Mouse (Mus musculus) left cerebral cortex, postnatal 25 days (tissue): ENCODE data around the gene Phldb2. TPM values are rescaled to one million over a fixed set of nuclear protein-coding genes. Genes with fewer than 3 reads are reported as not detected.

ENCODE experiments used
- DNase-seq, 2 experiments: peaks; one replicate each; pipeline ENCODE4 v3.0.0; 2022; ENCODE audit warnings: low spot score in 2 of 2, mixed read lengths in 1 of 2
- intact Hi-C: fragments of 180-260 bp; cut with DNase I; formaldehyde crosslinking; loops from one replicate; pipeline ENCODE4 v1.15.1; 2025
- total RNA-seq, 2 experiments: library from RNA; stranded (reverse); gene quantifications; 2 replicates each; pipeline ENCODE4 v1.2.3; 2021

Gene Phldb2
- total RNA-seq, 2 experiments from 2014 or later, result 8.0 to 8.2 TPM

- no peak for DNase-seq
- intact Hi-C loops, result no loop called here
Measured at GRCm38 (mm10) chr16:45857277-45857863, 96.0 kb downstream of the Phldb2 start.

DNA sequence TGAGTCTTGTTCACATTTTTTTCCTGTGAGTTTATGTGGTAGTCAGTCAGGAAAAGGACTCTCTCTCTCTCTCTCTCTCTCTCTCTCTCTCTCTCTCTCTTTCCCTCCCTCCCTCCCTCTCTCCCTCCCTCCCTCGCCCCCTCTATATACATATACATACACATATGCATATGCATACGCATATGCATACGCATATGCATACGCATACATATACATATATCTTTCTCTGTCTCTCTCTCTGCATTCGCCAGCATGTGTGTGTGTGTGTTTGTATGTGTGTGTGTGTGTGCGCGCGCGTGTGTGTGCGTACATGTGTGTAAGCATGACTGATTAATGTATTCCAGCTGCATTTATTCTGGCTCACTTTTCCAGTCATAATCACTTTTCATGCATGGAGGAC is 98.9 kb downstream of the Phldb2 start:
- no peak for DNase-seq
- intact Hi-C loops, result no loop called here

DNA sequence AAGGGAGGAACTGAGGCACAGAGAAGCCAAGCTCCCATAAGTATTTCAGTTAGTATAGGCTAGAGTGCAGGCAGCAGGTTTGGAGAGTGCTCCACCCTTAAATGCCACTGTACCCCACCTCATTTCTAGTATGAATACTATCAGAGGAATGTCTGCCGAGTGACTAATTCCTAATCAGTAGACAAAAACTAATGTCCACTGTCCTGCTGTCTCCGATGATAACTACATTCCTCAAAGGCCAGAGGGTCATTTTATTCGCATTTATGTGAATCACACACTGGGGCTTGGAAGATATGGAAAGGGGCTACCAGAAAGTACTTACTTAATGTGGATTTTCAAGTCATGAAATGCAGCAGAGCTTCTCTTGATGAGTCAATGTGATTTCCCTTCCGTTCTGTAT is 104.4 kb downstream of the Phldb2 start:
- intact Hi-C loops, result loop anchor here (5.0 kb wide), 1 partner anchor 43 kb away; no protein-coding TSS in a partner anchor
- DNase-seq, result no peak

DNA sequence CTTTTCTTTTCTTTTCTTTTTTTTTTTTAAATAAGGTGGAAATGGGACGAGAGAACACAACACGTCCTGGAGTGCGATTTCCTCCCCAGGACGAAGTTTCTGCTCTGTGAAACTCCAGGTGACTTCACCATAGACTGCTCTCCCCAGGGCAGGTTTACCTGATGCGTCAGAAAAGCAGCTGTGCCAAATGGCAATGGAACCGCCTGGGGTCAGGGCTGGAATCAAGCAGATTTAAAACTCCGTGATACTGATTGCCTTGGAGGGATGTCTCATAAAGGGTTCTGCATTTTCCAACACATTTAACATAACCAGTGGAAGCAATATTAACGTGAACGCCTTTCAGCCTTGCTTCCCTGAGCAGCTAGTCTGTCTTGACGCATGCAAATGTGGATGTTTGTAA is 108.5 kb downstream of the Phldb2 start:
- intact Hi-C loops, result loop anchor here (1.0 to 5.0 kb wide), 2 partner anchors 47 to 122 kb away; no protein-coding TSS in a partner anchor
- no peak for DNase-seq

DNA sequence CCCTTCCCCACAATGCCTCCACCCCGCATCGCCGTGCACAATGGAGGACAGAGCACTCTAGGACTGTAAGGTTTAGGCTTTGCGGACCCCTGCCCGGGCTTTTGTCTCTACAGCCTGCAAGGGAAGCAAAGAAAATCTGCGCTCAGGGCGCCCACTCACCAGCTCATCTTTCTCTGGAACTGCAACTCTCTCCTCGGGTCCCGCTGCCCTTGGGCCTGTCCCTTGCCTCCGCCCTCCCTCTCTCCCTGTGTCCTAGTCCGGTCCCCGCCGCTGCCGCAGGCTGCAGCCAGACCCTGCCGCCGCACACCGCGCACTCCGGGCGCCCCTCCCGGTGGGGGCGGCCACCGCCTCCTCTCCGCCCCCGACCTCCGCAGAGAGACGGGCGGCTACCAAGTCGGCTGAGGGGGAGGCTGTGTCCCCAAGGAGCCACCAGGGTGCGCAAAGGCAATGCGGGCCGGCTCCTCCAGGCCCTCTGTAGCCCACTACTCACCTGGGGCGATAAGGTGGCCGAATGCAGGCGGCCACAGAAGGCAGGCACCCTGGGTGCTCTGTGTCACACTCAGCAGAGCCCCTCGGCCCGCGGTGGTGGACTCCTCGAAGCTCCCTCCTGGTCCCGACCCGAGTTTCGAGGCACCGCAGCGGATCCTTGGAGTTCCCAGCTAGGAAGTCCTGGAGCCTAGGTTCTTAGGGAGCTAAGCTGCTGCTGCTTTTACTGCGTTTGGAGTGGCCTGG is 109.2 kb downstream of the Phldb2 start:
- intact Hi-C loops, result loop anchor here (1.0 kb wide), 1 partner anchor 123 kb away; no protein-coding TSS in a partner anchor

DNA sequence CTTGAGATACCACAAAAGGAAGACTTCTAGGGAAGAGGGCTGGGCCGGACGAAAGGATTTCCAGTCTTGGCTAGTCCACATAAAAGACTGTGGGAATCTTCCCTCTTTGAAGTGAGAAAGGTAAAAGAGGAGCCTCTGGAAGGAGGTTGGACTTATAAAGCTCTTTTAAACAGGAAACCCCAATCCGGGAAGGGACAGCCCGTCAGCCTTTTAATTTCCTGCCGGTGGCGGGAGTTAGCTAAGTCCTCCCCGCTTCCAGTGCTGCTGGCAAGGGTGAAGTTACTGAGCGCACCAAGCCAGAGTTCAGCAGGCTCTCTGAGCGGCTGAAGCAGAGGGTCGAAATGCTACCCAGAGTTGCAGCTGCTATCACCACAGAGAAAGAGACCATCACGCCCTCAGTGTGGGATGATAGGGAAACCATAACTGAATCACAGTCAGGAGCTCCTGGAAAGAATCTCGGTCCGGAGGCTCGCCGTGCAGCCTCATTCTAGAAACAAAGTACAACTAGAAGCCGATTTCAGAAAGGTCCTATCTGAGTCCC is 110.0 kb downstream of the Phldb2 start:
- DNase-seq, result peak in 1 of 2 experiments; percentile 8
- intact Hi-C loops, result no loop called here

More for the DNA sequence above, 109.2 kb downstream of the Phldb2 start:
- peak; percentile 37 to 60 for DNase-seq

DNA sequence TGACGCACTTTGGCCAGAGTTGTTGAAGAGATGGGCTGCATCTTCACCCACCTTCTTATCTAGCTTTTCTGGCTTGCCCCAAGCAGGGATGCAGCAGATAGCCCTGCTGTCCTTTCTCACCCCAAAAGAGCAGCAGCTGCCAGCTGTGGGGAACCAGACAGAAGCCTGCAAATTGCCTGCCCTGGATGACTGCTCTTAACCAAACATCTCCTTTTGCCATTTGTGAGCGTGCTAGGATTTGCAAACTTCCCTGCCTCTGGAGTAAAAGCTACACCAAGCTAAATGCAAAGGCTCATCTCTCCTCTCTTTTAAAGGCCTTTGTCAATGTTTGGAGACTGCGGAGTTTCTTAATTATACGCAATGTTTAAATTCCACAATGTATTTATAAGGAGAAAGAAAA is 111.0 kb downstream of the Phldb2 start:
- no peak for DNase-seq
- intact Hi-C loops, result no loop called here

DNA sequence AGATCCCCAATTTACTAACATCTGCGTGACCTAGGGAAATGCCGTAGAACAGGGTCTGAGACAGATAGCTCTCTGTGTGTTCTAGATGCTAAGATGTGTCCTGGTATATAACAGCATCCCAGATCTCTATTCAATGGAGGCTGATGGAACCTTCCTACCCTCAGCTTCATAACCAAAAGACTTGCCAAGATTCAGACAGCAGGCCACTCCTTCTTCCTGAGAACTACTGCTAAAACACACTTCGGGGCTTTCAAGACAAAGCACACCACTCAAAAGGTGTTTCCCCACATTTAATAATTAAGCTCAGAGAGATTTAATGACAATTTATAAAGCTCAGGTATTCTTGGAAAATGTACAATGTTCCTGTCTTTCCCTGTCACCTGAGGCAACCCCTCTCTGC is 111.6 kb downstream of the Phldb2 start:
- DNase-seq, result no peak
- intact Hi-C loops, result no loop called here

DNA sequence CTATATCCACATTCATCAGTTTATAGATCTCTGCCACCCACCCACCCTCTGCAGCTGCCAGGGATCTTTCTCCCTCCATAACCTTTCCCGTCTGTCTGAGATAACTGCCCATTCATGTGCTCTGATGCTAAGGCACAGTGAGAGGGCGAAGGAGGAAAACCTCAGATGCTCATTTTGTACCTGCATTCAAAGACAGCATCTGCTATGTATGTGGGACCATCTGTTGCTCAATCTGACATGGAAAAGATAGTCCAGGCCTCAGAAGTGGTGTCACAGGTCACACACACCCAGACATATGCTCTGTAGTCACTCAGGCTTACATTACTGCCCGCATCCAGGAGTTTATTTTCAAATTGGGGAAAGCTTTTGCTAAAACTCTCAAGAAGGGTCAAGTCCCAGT is 112.4 kb downstream of the Phldb2 start:
- intact Hi-C loops, result no loop called here

DNA sequence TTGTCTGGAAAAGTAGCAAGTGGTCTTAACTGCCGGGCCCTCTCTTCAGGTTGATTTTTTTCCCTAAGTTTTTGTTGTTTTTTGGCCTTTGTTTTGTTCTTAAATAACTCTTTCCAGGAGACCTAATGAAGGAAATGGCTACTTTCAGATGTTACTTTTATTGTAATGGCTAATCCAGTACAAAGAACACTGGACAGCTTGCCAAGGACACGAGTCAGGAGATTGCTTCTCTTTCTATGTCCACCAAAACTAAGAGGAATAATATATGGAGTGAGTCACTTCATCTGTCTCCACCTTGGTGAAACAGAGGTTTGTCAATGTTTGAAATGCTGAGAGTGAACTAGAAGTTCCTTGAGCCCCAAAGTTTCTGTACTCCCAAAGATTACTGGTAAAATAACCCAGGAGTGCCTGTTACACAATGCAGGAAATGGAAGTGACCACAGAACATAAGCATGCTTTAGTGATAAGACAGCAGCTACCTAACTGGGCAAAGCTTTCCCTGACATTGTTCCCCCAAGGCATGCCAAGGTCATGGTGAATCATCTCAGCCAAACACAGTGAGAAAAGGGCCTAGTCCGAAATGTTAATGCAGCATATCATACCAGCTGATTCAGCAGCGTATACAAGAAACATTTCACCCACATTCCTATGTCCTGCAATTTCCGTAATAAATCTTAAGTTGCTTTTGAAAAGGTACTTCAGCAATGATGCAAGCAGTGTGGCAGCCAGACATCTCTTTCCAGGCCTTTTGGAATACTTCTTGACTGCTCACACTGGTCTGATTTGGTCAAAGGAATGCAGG is 115.7 kb downstream of the Phldb2 start:
- intact Hi-C loops, result no loop called here
- no peak for DNase-seq

More for the DNA sequence above, 112.4 kb downstream of the Phldb2 start:
- no peak for DNase-seq

- DNase-seq, result no peak
- intact Hi-C loops, result no loop called here
Measured at GRCm38 (mm10) chr16:45832747-45833108, 120.7 kb downstream of the Phldb2 start.

GRCm38 (mm10) chr16:45832061-45832746 is 121.2 kb downstream of the Phldb2 start:
- intact Hi-C loops, result no loop called here
- no peak for DNase-seq

DNA sequence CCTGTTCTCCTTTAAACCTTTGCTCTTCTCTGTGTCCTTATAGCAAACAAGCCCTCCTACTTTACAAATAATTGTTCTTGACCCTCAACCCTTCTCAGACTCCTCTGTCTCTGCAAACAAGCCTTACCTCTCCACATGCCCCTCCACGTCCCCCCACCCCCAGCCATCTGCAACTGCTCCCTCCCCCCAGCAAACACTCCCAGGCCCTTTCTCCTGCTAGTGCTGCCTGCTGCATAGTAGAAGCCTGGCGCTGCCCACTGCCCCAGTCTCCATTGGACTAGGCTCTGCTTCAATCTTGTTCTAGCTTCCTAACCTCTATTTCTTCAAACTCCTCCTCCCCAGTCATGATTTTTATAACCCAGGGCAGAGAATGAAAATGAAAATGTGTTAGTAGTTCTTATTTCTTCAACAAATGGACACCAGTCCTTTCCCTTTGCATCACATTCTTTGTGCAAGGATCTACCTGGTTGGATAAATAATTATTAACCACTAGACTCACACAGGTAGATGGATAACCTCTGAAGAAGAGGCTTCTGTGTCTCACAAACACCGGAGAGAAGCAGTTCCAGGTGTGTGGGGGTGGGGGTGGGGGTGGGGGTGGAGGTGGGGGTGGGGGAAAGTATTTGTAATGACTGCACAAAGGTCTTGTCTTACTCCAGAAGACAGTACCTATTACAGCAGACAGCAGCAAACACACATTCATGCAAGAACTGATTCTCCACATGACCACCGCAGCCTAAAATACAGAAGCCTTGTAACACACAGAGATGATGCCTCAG is 122.1 kb downstream of the Phldb2 start:
- intact Hi-C loops, result no loop called here
- DNase-seq, result no peak

DNA sequence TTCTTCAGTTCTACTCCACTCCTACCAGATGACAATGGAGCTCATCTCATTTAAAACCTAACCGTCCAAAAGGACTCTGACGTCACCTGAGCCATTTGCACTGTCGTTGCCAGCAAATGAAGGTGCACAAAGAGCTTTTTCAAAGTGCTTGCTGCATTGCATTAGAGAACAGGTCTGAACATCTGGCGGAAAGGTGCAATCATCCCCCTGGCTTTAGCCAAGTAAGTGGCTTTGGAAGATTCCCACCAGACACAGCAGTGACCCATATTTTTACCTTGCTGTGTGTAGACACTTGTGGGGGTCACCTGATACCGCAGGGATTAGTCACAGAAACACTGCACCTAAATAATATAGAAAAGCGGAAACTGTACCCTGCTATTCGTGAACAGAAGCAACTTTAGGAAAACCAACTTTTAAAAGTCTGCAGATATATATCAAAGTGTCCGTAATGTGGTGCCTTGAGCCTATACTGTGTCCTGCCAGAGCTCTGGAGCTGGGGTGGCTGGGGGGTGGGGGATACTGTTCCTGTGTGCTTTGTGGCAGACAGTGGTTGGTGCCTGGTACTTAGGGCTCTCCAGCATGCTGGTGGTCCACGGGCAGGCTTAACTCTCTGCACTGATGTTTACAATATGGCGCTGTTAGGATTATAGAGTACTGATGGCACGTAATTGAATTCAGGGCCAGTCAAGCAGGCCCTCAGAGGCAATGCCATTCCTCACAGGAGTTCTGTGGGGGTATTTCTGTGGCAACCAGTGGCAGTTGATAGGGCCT is 123.1 kb downstream of the Phldb2 start:
- intact Hi-C loops, result no loop called here
- DNase-seq, result no peak

DNA sequence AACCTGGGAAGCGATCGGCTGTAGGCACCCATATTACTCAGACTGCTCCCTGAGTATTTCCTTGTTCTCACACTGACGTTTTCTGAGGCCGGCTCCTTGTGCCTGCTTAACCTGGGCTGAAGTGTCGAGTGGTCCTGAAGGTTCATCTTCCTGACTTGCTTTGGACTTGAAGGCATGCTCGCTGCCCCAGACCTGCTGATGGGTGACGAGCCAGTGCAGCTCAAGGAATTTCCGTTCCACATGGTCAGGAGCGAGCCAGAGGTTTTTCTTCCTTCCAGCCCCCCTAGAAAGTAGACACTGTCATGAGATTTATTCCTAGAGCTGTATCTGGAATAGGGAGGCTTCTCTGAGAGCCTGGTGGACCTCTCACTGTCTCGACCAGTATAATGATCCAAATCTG is 128.1 kb downstream of the Phldb2 start:
- intact Hi-C loops, result no loop called here
- no peak for DNase-seq

DNA sequence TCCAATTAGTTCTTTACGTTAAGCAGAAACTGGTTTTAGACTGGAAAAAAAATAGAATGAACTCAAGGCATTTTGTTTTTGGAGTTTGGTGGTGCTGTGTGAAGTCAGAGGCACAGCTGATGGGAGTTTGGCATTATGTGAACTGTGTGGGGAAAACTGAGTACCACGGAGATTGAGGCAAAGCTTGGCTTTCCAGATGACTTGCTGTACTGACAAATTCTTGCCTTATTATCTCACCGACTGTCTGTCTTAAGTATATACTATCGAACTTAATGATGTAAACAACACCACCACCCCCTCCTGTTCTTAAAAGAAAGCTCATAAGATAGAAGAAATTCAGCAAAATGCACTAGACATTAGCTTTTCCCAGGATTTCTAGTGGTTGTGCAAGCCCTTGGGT is 129.4 kb downstream of the Phldb2 start:
- intact Hi-C loops, result no loop called here
- DNase-seq, result no peak

GRCm38 (mm10) chr16:45819911-45820310 is 133.5 kb downstream of the Phldb2 start:
- no peak for DNase-seq
- intact Hi-C loops, result loop anchor here (10.0 kb wide), 1 partner anchor 135 kb away; no protein-coding TSS in a partner anchor

- intact Hi-C loops, result loop anchor here (2.0 to 10.0 kb wide), 2 partner anchors 61 to 133 kb away; no protein-coding TSS in a partner anchor
- no peak for DNase-seq
Measured at GRCm38 (mm10) chr16:45817795-45818194, 135.6 kb downstream of the Phldb2 start.
